Mouse (Mus musculus) spleen, postnatal 4 days (tissue): Measurements from ENCODE around the gene Agfg2.
A peak's percentile ranks its signal among the peaks of the same experiment; 100 is the strongest.
"Not testable (repeated sequence)": the region's sequence is repeated elsewhere in the genome, so short reads cannot be mapped to it uniquely, and the experiment has no call there.

Source experiments
- DNase-seq, 2 experiments: peaks; one replicate each; pipeline ENCODE4 v3.0.0; 2022; ENCODE audit warnings: low spot score in 2 of 2

Gene Agfg2

GRCm38 (mm10) chr5:137645091-137645651 lies 39.4 kb downstream of the Agfg2 start:
- DNase-seq, result peak; percentile 71 to 84

- DNase-seq, result no peak
Observed at GRCm38 (mm10) chr5:137644484-137644883, 40.0 kb downstream of the Agfg2 start.

GRCm38 (mm10) chr5:137642886-137643285 lies 41.6 kb downstream of the Agfg2 start:
- DNase-seq, result no peak

- peak; percentile 66 to 88 for DNase-seq
Observed at GRCm38 (mm10) chr5:137641054-137641453, 43.5 kb downstream of the Agfg2 start, which contains the start of gene Sap25. Gene Sap25 (plus strand): TSS chr5:137641334.

- no peak for DNase-seq
Observed at GRCm38 (mm10) chr5:137639472-137639871, 45.1 kb downstream of the Agfg2 start.

- DNase-seq, result no peak
Observed at GRCm38 (mm10) chr5:137633397-137634084, 51.0 kb downstream of the Agfg2 start.

- DNase-seq, result no peak
Observed at GRCm38 (mm10) chr5:137631591-137631990, 52.9 kb downstream of the Agfg2 start.

- peak; percentile 76 to 85 for DNase-seq
Observed at GRCm38 (mm10) chr5:137631171-137631570, 53.4 kb downstream of the Agfg2 start.

GRCm38 (mm10) chr5:137630602-137631001 lies 53.9 kb downstream of the Agfg2 start:
- no peak for DNase-seq

GRCm38 (mm10) chr5:137629906-137630545 lies 54.5 kb downstream of the Agfg2 start:
- DNase-seq, result peak in 1 of 2 experiments; percentile 46

GRCm38 (mm10) chr5:137629306-137629721 lies 55.2 kb downstream of the Agfg2 start:
- DNase-seq, result peak in 1 of 2 experiments; percentile 79

GRCm38 (mm10) chr5:137628498-137629305 lies 55.8 kb downstream of the Agfg2 start, which contains the start of the genes Fbxo24, Lrch4 and Gm20605:
Gene Fbxo24 (minus strand): TSS chr5:137629002.
Gene Lrch4 (plus strand): TSS chr5:137629121.
Gene Gm20605 (plus strand): TSS chr5:137629175.
- peak; percentile 97 to 99 for DNase-seq

GRCm38 (mm10) chr5:137627991-137628390 lies 56.5 kb downstream of the Agfg2 start:
- no peak for DNase-seq

GRCm38 (mm10) chr5:137623937-137624530 lies 60.5 kb downstream of the Agfg2 start:
- peak in 1 of 2 experiments; percentile 62 for DNase-seq

- DNase-seq, result no peak
Observed at GRCm38 (mm10) chr5:137615347-137615746, 69.2 kb downstream of the Agfg2 start.

GRCm38 (mm10) chr5:137614921-137615320 lies 69.6 kb downstream of the Agfg2 start:
- DNase-seq, result not testable (repeated sequence)

- DNase-seq, result no peak
Observed at GRCm38 (mm10) chr5:137613550-137613949, 71.0 kb downstream of the Agfg2 start, which contains the start of gene Pcolce. Gene Pcolce (minus strand): TSS chr5:137613784.

GRCm38 (mm10) chr5:137613076-137613475 lies 71.5 kb downstream of the Agfg2 start:
- DNase-seq, result no peak

GRCm38 (mm10) chr5:137611245-137611602 lies 73.3 kb downstream of the Agfg2 start:
- no peak for DNase-seq

- DNase-seq, result no peak
Observed at GRCm38 (mm10) chr5:137610548-137611244, 73.8 kb downstream of the Agfg2 start.

GRCm38 (mm10) chr5:137610056-137610455 lies 74.5 kb downstream of the Agfg2 start:
- no peak for DNase-seq
